Mouse (Mus musculus) T-cell, adult 2 months (primary cell): ENCODE measurements around the gene Tagap.

Source experiments
- DNase-seq: peaks from one replicate; pipeline ENCODE4 v3.0.0; 2022; ENCODE audit warnings: low spot score

Gene Tagap

DNA sequence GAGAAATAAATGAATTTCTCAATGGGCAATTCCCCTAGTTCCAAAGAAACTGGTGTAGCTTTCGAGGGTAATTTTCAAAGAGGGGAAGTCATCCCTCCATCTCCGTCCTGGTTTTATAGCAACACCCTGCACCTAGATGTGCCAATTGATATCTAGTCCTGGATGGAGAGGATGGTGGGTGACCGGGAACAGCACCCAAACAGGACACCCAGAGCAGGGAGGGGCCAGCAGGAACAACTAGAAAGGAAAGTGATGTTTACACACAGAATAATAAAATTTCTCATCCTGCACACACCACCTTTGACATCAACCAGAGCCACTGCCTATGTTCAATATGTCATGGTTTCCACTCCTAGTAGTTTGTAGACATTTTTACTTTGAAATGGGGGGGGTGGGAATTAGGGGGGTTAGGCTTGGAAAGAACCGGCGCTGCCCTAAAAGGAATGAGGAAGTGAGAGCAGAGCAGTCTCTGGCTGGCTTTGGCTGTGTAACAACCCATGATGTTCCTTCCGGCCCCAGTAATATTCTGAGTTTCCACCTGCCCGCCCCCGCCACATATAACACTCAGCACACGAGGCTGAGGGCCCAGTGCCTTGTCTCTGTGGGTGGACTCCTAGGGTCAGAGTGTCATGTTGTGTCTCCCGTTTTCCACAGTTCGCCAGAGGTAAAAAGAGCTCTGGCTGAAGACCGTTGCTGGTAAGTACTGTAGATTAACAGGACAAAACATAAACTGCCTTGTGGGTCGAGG, at the start of gene Tagap:
Gene Tagap (plus strand): TSS at position 588 of the 748 bp plus-strand sequence.
- peak; percentile 70 for DNase-seq

DNA sequence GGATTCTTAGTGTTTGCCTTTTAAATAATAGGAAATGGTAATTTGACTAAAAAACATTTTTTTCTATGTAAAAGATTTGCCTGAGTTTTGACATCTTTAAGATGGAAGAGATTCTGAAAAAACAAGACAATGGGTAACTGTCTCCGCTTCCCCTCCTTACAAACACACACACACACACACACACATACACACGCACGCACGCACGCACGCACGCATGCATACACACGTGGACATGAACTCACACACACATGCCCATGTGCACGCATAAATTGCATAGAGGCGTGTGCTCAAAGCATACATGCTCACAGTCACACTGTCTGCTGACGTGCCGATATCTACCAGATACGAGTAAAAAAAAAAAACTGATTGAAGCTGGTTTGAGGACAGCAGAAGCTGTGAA, 49.3 kb upstream of the Tagap start:
- DNase-seq: no peak

DNA sequence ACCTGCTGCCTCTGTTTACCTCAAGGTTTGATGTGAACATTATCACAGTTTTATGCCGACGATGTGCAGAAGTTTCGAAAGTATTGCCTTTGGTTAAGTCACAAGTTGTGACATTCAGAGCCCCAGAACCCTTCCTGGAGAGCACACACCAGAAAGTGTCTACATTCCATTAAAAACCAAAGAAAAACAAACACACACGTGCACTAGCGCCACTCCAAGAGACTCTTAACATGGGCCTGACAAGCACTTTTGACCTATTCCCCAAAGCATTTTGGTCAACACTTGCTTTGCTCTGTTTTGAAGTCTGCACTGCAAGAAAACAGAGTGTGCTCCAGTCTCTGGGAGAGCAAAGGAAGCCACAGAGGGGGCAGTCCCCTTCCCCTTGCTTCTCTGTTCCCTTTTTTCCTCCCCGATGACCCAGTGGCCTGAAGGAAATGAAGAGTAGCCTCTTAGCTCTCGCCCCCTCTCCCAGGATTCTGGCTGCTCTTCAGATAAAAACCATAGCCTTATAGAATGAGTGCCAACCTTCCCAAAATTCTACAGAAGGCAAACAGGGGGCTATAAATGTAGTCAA, 48.5 kb upstream of the Tagap start:
- no peak for DNase-seq

DNA sequence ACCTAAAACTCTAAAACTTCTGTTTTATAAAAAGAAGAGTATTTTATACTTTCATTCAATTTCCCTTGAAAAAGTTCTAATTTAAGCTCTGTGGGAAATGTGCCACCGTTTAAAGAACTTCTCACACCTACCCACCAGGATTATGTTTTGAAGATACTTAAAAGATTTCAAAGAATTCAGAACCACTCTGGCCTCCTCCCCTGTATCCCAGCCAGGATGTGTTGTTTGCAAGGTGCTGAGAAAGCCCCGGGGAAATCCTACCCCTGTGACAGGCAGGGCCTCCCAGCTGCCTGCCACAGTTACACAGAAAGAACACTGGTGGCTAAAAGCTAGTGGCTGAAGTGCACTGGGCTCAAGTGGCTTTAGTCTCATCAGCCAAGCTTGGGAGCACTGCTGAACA, 47.9 kb upstream of the Tagap start:
- peak; percentile 73 for DNase-seq

DNA sequence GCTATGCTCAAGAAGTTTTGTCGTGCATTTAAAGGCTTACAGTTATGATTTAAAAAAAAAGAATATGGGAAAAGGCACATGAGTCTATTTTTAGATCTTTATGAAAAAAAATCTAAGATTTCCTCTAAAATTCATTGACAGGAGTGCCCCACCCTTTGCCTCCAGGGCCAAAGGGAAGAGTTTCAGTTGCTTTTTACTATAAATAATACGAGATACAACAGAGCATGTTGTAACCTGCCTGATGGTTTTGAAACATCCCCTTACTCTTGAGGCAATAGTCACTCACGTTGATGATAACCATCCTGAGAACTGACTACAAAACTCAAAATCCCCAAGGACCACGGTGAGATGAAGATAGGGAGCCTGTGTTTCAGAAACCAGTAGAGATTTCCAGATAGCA, 46.3 kb upstream of the Tagap start:
- DNase-seq: no peak

DNA sequence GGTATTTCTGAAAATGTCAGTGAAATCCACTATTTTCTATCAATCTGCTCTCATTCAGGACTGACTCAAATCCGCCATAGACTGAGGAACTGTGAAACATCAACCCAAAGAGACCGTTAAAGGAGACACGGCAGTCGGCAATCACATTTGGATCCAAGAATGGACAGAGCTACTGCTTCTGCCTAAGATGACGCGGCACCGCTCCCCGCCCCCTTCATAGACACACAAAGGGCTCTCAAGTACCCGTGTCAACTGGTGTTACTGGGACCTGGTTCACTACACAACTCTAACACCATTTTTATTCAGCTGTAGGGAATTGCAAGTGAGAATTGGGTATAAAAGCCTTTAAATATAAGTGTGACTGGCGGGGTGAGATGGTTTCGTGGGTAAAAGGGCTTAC, 42.7 kb upstream of the Tagap start:
- no peak for DNase-seq

DNA sequence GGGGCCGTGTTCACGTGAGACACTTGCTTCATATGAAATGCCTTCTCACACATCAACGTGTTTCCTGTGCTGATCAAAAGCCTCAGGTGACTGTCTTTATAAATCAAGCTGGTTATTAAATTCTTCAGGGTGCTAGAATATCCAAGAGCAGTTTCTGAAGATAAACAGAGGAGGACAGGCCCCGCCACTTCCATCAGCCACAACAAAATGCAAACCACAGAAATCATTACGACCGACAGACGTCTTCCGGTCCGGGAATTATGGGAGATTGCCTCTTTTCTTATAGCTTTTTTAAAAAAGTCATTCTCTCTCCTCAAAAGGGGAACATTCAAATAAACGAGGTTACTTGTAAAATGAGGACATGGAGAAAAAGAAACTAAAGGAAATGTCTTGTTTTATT, 41.2 kb upstream of the Tagap start:
- peak; percentile 34 for DNase-seq

DNA sequence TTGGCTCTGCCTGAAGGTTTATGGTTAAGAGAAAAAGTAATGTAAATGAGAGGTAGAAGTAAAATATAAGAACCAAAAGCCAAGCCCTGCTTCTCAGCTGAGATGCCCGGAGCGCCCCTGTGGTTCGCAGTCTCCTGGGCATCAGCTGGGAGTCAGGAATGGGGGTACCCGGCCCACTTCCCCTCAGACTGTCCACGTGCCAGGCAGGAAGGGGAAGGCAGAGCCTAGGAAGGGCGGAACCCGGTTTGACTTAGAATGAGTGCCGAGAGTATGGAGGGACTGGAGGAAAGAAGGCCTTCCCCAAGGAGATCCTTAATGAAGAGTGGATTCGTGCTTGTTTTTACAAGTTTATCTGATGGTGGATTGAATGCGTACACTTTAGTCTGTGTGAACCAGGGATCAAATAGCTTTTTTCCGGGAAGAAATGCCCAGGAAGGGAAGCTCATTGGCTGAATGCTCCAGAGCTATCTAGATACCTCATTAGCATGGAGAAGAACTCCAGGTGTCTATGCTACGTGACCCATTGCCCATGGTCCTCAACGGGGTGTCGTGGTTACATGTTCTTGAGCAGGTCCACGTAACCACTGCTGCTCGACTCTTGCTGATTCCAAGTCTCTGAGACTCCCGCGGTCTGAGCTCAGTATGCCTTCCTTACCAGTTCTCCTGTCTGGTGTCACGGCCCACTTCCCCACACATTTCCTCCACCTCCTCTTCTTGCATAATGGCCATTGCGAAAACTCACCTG, 38.6 kb upstream of the Tagap start:
- DNase-seq: no peak

DNA sequence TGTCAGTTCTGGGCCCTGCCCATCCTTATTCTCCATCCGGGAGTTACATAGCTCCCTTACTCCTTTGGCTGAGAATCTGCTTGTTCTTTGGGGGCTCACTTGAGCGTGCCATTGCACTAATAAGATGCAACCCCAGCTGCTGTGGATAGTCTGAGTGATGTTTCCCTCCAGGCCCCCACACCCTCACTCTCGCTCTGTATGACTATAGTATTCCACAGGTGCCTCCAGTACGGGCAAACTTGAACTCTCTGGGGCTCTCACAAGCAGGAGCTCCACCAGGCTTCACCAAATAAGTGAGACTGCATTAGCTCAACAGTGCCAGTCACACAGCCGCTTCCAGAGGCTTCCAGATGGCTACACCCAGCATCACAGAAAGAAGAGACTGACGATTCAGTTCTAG, 37.5 kb upstream of the Tagap start:
- DNase-seq: no peak

DNA sequence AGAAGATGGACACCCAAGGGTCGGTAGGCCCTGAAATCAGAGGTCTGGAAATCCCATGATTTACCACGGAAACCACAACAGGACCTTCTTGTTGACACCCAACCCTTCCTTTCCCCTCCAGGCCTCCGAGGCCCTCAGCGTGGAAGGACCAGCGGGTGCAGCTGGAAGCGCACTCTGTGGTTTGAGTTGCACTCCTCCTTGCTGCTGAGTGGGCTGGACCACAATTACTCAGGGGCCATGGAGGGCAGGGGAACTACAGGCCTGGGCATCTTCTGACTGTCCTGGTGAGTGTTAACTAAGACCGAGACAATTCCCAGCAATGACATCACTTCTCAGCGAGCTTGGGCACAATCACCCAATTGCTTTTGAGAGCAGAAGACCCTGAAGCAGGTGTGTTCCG, 36.8 kb upstream of the Tagap start:
- DNase-seq: no peak

DNA sequence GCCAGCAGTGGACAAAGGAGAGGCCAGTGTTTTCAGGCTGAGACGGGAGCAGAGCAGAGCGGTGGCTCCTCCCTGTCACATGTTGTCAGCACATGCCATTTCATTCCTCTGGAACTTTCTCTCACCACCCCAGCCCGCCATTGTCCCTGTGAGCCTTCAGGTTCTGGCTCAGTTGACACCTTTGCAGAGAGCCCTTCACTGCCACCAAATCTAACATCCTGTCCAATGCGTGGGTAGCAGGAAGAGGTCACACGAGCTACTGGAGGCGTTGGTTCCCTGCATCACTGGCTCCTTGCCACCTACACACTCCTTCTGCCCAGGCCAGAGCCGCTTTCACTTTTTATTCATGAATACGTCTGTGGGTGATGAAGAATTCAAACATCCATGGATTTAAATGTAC, 33.1 kb upstream of the Tagap start:
- peak; percentile 65 for DNase-seq

DNA sequence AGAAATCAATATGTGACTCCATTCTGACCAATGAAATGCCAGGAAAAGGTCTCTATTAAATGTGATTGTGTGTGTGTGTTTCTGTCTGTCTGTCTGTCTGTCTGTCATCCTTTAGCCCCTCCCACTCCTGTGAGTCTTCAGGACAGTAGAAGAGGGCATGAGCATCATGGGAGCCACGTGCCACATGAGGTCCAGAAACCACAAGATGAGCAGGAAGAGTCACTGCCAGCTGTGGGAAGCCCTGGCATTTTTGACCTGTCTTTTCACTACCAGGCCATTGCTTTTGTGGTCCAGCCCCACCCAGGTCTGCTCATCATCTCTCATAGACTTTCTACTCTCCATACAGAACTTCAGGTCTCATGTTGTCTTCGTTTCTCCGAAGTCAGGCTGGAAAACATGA, 31.7 kb upstream of the Tagap start:
- no peak for DNase-seq

DNA sequence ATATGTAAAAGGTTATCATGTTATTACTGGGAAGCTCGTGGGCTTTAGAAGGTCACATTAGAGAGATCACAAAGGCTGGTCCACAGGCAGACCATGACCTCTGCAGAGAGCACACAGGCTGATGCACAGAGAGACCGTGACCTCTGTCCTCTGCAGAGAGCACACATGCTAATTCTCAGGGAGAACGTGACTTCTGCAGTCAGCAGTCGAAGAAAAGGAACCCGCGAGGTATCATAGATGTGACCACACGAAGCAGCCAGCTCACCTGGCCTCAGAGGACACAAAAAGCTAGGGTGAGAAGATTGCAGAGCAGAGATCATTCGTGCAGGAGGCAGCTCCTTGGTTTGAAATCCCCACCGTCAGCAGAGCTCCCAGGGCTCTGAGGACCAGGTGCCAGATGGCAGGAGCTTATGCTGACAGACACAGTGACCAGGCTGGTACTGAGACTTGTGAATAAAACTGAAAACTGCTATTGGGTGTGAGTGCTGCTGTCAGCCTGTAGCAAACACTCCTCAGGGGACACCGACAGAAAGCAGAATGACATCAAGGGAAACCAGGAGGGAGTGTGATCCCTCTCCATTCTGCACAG, 29.7 kb upstream of the Tagap start:
- no peak for DNase-seq

DNA sequence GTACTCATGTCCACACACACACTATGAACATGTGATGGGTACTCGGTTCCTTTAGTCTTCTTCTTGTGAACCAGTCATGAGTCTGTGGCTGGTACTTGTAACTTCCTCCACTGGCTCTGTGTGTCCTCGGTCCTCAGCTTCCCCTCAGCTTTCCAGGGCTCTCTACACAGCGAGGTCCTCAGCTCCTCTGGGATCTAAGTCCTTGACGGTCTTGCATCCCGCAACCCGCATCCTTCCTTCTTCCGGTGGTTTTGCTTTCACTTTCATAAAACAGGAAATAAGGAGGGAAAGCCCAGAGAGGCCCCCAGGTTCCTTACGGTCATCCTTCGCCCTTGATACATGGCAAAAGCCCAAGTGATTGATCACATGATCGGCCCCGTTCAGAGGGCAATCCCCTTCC, 28.7 kb upstream of the Tagap start:
- no peak for DNase-seq

DNA sequence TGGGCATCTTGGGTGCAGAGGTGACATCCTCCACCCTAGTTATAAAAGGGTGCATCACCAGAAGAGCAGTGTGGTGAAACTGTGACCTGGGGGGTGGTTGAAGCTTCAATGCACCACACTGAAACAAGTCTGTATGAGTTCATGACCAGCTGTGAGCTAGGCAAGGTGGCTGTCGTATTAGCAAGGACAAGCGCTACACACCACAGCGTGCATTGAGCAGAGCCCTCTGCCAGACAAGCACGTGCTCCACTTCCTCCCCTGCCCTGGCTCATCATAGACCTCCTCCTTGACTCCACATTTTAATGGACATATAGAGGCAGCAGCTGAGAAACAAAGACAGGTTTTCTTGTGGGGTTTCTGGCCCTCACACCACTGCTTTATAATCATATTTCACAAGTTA, 28.0 kb upstream of the Tagap start:
- no peak for DNase-seq

DNA sequence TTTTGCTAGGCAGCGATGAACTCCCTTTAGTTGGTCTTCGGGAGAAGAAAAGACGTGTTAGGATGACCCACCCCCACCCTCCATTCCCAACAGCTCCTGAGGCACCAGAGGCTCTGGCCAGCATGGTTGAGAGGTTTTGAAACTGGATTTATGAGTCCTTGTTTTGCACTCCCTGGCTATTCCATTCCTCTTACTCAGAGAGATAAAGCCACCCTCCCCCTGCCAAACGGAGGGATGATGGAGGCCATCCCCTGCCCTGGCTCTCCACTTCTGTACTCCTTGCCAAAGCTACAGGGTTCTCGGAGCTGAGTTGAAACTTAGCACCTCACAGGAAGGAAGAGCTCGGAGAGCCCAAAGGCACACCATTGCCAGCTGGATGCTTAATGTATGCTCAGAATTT, 26.6 kb upstream of the Tagap start:
- no peak for DNase-seq

DNA sequence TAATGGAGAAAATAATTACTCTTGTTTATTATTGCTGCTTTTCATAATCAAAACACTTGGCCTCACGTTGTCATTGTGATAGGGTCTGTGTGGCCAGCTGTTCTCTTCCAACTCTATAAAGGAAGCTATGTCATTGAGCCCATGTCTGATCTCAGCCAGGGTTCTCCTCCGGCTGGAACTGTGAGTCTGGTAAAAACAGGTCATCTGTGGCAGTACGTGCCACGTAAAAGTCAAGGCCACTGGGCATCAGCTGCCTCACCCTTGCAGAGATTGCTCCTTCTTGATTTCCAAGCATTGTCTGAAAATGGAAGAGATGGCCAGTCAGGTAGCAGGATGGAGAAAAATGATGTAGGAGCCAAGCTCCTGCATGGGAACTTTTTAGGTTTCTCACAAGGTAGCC, 25.8 kb upstream of the Tagap start:
- DNase-seq: no peak

DNA sequence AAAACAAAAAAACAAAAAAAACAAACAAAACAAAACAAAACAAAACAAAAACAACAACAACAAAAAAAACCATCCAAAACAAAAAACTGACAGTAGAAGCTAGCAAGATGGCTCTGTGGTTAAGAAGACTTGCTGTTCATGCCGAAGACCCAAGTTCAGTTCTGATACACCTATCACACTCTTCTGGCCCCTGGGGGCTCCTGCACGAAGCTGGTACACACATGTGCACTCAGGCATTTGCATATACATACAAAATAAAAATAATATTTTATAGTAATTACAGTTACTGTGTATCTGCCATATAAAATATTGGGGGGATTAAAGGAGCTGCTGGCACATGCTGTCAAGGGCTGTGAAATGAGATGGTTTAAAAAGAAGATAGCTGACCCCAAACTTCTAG, 24.3 kb upstream of the Tagap start:
- DNase-seq: no peak

DNA sequence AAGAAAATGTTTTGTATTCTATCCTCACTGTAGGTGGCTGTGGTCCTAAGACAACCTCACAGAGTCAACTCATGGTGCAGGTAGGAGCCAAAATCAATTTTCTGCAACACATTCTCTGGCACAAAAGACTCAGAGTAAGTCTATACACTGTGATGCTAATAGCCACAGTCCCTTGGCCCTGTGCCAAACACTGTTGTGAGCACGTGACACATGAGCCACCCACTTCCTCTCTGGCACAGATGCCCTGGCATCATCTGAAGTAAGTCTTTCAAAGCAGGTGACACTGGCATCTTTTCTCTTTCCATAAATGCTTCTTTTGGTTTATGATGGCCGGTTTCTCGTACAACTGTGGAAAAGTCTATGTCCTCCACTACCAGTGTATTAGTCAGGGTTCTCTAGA, 23.4 kb upstream of the Tagap start:
- peak; percentile 89 for DNase-seq

DNA sequence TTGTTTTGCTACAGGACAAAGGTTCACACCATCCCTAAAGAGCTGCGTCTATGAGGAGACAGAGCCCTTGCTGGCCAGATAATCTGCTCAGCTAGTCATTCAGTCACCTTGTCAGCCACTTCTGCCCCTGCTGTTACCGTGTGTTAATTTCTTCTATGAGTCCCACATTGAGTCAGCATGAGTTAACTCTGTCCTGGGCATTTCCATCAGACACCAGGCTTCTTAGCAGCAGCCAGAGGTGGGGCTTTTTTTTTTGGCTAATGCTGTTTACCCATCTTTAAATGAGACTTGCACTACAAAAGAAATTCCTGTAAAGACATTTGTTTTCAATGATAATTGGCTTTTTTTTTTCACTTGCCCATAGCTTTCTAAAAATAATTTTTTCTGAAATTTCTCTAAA, 20.8 kb upstream of the Tagap start:
- no peak for DNase-seq

DNA sequence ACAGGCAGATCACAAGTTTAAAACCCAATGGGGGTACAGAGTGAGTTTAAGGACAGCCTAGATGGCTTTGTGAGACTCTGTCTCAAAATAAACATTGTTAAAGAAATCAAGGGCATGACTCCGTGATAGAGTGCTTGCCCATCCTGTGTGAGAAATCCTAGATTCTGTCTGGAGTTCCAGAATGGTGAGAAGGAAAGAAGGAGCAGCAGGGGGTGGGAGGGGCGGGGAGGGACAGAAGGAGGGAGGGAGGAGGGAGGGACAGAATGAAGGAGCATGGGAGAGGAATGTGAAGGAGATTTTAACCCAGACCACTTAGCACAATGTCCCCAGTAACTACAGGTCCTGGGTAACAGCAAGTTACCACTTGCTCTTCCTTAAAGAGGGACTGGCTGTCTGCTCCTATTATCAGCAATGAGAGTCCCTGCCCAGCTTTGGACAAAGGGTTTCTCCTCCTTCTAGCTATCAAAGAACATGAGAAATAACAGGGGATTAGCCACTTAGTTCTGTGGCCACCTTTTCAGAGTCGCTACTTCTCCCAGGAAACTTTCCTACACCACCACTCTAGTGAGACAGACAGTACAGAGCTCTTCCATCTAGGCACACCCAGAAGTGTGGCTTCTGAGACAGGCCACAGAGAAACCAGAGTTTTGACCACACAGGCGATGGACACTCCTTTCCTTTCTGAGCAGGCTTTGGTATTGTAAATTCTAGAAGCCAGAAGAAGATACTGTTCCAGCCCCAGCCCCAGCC, 19.7 kb upstream of the Tagap start:
- no peak for DNase-seq

DNA sequence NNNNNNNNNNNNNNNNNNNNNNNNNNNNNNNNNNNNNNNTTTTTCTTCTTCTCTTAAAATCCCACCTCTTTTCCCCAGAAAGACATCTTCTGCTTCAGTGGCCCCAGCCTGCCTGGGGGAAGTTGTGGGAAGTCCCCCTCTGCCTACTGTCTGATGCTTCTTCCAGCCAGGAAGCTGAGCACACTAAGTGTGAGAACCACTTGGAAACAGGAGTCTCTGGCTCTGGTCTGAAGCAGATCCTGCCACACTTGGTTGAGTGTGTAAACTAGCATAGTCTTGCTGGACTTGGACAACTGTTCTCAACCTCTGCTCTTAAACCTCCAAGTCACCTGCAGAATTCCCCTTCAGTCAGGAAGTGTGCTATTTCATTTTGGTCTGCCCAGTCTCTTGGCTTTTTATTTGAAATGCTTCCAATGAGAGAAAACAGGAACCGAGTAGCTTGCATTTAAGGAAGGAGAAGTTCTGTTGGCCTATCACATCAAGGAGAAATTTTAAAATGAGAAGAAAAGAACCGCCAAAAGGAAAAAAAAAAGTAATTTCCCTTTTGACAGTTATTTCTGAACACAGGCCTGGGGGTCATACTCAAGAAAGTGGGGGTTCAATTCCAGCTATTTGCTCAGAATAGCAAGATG, 11.1 kb upstream of the Tagap start:
- no peak for DNase-seq
